Mouse (Mus musculus) midbrain, postnatal 0 days (tissue): ENCODE results near the gene Psma2. TPM values are rescaled to one million over a fixed set of nuclear protein-coding genes. Genes with fewer than 3 reads are reported as not detected.

Experiments used
- ATAC-seq: fragments of 200-750 bp; cut with Nextera tagmentation; 2 replicates; pipeline ENCODE4 v1.8.0; 2017; ENCODE audit warnings: moderate number of reproducible peaks, mild to moderate bottlenecking, moderate TSS enrichment, moderate library complexity; ENCODE audit not compliant: low FRiP score
- DNase-seq: peaks from one replicate; pipeline ENCODE4 v3.0.0-alpha.2; 2015; ENCODE audit warnings: low spot score
- H3K27ac ChIP-seq: fragments of 300-500 bp; sonication (generic); 2 replicates; pipeline ENCODE4 v1.5.1; 2014; ENCODE audit warnings: low read depth, mild to moderate bottlenecking, low read length, mixed read lengths
- H3K27me3 ChIP-seq: fragments of 300-500 bp; sonication (generic); 2 replicates; pipeline ENCODE4 v1.6.1; 2014; ENCODE audit warnings: low read length, control low read depth, mixed read lengths; ENCODE audit not compliant: insufficient read depth
- H3K36me3 ChIP-seq: fragments of 300-500 bp; sonication (generic); 2 replicates; pipeline ENCODE4 v1.6.1; 2014; ENCODE audit warnings: low read length, control low read depth, mixed read lengths; ENCODE audit not compliant: insufficient read depth
- H3K4me1 ChIP-seq: fragments of 300-500 bp; sonication (generic); 2 replicates; pipeline ENCODE4 v1.6.1; 2014; ENCODE audit warnings: mild to moderate bottlenecking, control low read depth, antibody characterized with exemption, low read length, mixed read lengths; ENCODE audit not compliant: insufficient read depth
- H3K4me2 ChIP-seq: fragments of 300-500 bp; sonication (generic); 2 replicates; pipeline ENCODE4 v1.6.1; 2014; ENCODE audit warnings: low read depth, mild to moderate bottlenecking, low read length, mixed read lengths; ENCODE audit not compliant: poor library complexity, severe bottlenecking
- H3K4me3 ChIP-seq: fragments of 300-500 bp; sonication (generic); 2 replicates; pipeline ENCODE4 v1.5.1; 2014; ENCODE audit warnings: low read depth, mild to moderate bottlenecking, low read length, moderate library complexity
- H3K9ac ChIP-seq: fragments of 300-500 bp; sonication (generic); replicated peaks from 2 replicates; pipeline ENCODE4 v1.6.1; 2014; ENCODE audit warnings: mild to moderate bottlenecking, low read length, moderate library complexity, mixed read lengths; ENCODE audit not compliant: poor library complexity, severe bottlenecking
- H3K9me3 ChIP-seq: fragments of 300-500 bp; sonication (generic); 2 replicates; pipeline ENCODE4 v1.6.1; 2016; ENCODE audit warnings: low read length, control low read depth
- CTCF ChIP-seq: IDR thresholded peaks from 2 replicates; pipeline ENCODE4 v1.5.1; 2016; ENCODE audit warnings: antibody characterized with exemption, mild to moderate bottlenecking
- WGBS: fragments of 180-500 bp; shearing (Covaris S2); extraction: QIAGEN DNeasy Blood & Tissue Kit; methylation state at CpG from one replicate; pipeline ENCODE4 v1.1.7; 2014; 5-methylcytosine and 5-hydroxymethylcytosine counted together
- polyA plus RNA-seq: library from polyadenylated mRNA; unstranded; fragments of >200 nt; fragmentation: Nextera tagmentation; extraction: Ambion mirVana; gene quantifications from 2 replicates; pipeline ENCODE4 v1.2.1, GENCODE M21; 2015
- total RNA-seq: library from RNA; depleted of rRNA; stranded (reverse); fragments of >200 nt; gene quantifications from 2 replicates; pipeline ENCODE4 v1.2.3, GENCODE M21; 2014

Psma2 gene
- total and polyA plus RNA-seq, 2 experiments from 2014 or later, result 81.4 to 166 TPM

- H3K9ac ChIP-seq, result peak overlapping the region; percentile 88
- ATAC-seq, result no peak
- WGBS, result 2% methylated on average over 9 of the region's 9 CpGs
Measured at GRCm38 (mm10) chr13:14613553-14613952, 513 bp downstream of the Psma2 start.

GRCm38 (mm10) chr13:14618724-14619123 lies 5.7 kb downstream of the Psma2 start:
- Histone ChIP-seq H3K4me1 (no peaks in the 10 kb centered on the region), H3K9me3 (no peaks in the 10 kb centered on the region), H3K4me3 (no peak overlapping the region), H3K4me2 (no peak overlapping the region), H3K27ac (no peak overlapping the region), H3K27me3 (no peaks in the 10 kb centered on the region), H3K9ac (no peak overlapping the region), H3K36me3 (peaks cover 25% of the 10 kb centered on the region)
- WGBS, result 42% methylated on average over 2 of the region's 2 CpGs
- TF ChIP-seq CTCF, result peak; percentile 98
- DNase-seq (peak; percentile 56), ATAC-seq (peak; percentile 36)

More at GRCm38 (mm10) chr13:14613553-14613952, 513 bp downstream of the Psma2 start:
- Histone ChIP-seq H3K36me3 (peaks cover 18% of the 10 kb centered on the region), H3K27ac (peak overlapping the region; percentile 71), H3K4me3 (peak overlapping the region; percentile 94), H3K9me3 (no peaks in the 10 kb centered on the region), H3K27me3 (no peaks in the 10 kb centered on the region), H3K4me1 (peaks cover 4% of the 10 kb centered on the region), H3K4me2 (peak overlapping the region; percentile 49)
- DNase-seq, result no peak
- no peak for TF ChIP-seq CTCF

DNA sequence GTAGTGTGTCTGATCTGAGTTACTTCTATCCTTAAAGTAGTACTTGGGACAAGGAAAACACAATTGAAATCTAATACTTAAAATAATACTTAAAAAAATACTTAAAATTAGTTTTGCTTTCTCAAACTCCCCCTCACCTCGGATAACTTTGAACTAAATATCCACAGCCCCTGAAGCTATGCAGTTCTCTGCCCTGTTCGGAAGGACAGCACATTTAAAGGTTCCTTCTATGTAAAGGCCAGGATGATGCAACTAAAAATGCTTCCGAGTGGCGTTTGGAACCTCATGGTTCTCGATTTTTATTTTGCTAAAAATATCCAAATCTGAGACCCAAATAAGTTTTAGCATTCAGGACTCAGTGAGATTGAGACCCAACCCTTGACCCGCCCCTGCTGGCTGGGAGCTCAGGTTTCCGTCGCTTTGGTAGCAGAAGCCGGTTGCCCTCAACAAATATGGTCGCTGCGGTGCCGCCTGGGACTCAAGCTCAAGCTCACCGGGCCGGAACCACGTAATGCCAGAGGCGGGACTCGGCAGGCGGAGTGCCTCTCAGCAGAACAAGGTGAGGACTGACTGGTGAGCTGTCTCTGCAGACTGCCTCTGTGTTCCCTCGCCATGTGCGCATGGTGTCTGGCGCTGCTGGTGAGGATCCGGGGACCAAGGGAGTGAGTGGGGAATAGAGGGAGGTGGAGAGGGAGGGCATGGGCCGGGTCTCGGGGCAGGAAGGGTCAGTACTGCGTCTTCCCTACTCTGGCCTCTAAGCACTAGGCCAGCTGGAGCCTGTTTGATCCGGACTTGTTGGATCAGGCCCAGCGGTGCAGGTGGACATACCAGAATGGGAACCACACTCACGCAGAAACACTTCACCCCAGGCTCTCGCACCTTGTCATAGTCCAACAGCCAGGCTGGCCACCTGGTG lies 16.9 kb downstream of the Psma2 start, which contains the start of gene AW209491:
Gene AW209491, plus strand, starts transcription at position 429 of the 916 bp plus-strand sequence.
- Histone ChIP-seq H3K27me3 (no peaks in the 10 kb centered on the region), H3K4me2 (peak within 1 kb of the TSS; percentile 73), H3K27ac (peak within 1 kb of the TSS; percentile 89), H3K9ac (peak within 1 kb of the TSS; percentile 89), H3K36me3 (peaks cover 15% of the 10 kb centered on the region), H3K9me3 (no peaks in the 10 kb centered on the region), H3K4me3 (peak within 1 kb of the TSS; percentile 56), H3K4me1 (peaks cover 4% of the 10 kb centered on the region; the same call in 1 of the 2 replicates)
- peak; percentile 95 for ATAC-seq
- peak; percentile 52 for TF ChIP-seq CTCF
- DNase-seq, result peak; percentile 95
- WGBS, result under 1% methylated on average over 29 of the region's 29 CpGs

GRCm38 (mm10) chr13:14639998-14640397 lies 27.0 kb downstream of the Psma2 start:
- Histone ChIP-seq H3K9ac (no peak overlapping the region), H3K27me3 (no peaks in the 10 kb centered on the region), H3K4me3 (no peak overlapping the region), H3K9me3 (no peaks in the 10 kb centered on the region), H3K4me1 (no peaks in the 10 kb centered on the region), H3K36me3 (peaks cover 31% of the 10 kb centered on the region), H3K27ac (no peak overlapping the region), H3K4me2 (no peak overlapping the region)
- TF ChIP-seq CTCF, result no peak
- DNase-seq (no peak), ATAC-seq (no peak)
- WGBS, result 69% methylated on average over 1 of the region's 1 CpGs

DNA sequence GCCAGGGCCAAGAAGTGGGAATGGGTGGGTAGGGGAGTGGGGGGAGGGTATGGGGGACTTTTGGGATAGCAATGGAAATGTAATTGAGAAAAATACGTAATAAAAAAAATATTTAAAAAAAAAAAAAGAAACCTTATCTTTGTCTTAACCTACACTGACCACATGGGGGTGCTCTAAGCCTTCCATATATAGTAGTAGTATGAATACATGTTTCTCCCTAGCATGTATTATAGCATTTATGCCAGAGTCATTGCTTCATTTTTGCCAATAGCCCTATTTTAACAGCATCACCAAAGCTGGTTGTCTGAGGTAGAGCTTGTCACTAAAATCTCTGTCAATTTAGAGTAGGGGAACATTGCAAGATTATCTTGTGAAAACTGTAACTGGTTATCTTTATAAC lies 36.3 kb downstream of the Psma2 start:
- H3K4me3 ChIP-seq, result no peak overlapping the region
- ATAC-seq (no peak), DNase-seq (peak; percentile 82)
- no peaks in the 10 kb centered on the region for H3K27me3 ChIP-seq
- no peaks in the 10 kb centered on the region for H3K9me3 ChIP-seq
- 11% methylated on average over 1 of the region's 1 CpGs for WGBS
- no peak overlapping the region for H3K9ac ChIP-seq
- no peak overlapping the region for H3K4me2 ChIP-seq
- H3K27ac ChIP-seq, result no peak overlapping the region
- no peaks in the 10 kb centered on the region for H3K36me3 ChIP-seq
- TF ChIP-seq CTCF, result peak; percentile 70
- no peaks in the 10 kb centered on the region for H3K4me1 ChIP-seq

GRCm38 (mm10) chr13:14667107-14667506 lies 54.1 kb downstream of the Psma2 start:
- 87% methylated on average over 4 of the region's 4 CpGs for WGBS
- no peaks in the 10 kb centered on the region for H3K36me3 ChIP-seq

More at GRCm38 (mm10) chr13:14667107-14667506, 54.1 kb downstream of the Psma2 start:
- Histone ChIP-seq H3K4me1 (no peaks in the 10 kb centered on the region), H3K27ac (no peak overlapping the region), H3K27me3 (no peaks in the 10 kb centered on the region), H3K4me3 (no peak overlapping the region), H3K9me3 (no peaks in the 10 kb centered on the region), H3K9ac (no peak overlapping the region), H3K4me2 (no peak overlapping the region)
- no peak for DNase-seq
- TF ChIP-seq CTCF, result no peak
- no peak for ATAC-seq
